8 mouse cellular contexts compared by ENCODE assay signal in genomic region chr2:110204705-110205318, GRCm38 (mm10).
DNase-seq lines count a peak whose midpoint lies in the region; ATAC-seq and TF ChIP-seq lines count a peak whose summit lies in the region.

No protein-coding gene starts in this region.

- ATAC-seq in forebrain, embryonic 11.5 days (replicated peaks; ENCODE audit: low FRiP score): peak; percentile 60
- ATAC-seq in heart, embryonic 13.5 days (ENCODE audit: extremely low read depth, insufficient number of reproducible peaks, low FRiP score, low TSS enrichment): no peak
- ATAC-seq in kidney, postnatal 0 days (replicated peaks; ENCODE audit: low FRiP score, low read depth): no peak; the same call in 1 of the 2 replicates
- ATAC-seq in limb, embryonic 15.5 days (ENCODE audit: insufficient number of reproducible peaks, low FRiP score, low TSS enrichment, low read depth): no peak

- H3K27me3 ChIP-seq in E14TG2a.4 (ENCODE audit: insufficient read depth, low read length): no peaks in the 10 kb centered on the region
- H3K27me3 ChIP-seq in forebrain, embryonic 11.5 days (ENCODE audit: control insufficient read depth, insufficient read depth, low read length): no peaks in the 10 kb centered on the region
- H3K27me3 ChIP-seq in heart, embryonic 13.5 days (replicated peaks): no peaks in the 10 kb centered on the region
- no peaks in the 10 kb centered on the region for H3K27me3 ChIP-seq in kidney, postnatal 0 days (ENCODE audit: insufficient read depth, low read length)
- no peaks in the 10 kb centered on the region for H3K27me3 ChIP-seq in limb, embryonic 15.5 days
- no peaks in the 10 kb centered on the region for H3K27me3 ChIP-seq in myocyte (ENCODE audit: control insufficient read depth, insufficient read depth, insufficient read length)

- no peak overlapping the region for H3K4me3 ChIP-seq in E14TG2a.4 (replicated peaks; ENCODE audit: low read length)
- no peak overlapping the region for H3K4me3 ChIP-seq in forebrain, embryonic 11.5 days (ENCODE audit: low read depth, low read length)
- H3K4me3 ChIP-seq in heart, embryonic 13.5 days: peak overlapping the region; percentile 22; the same call in 1 of the 2 replicates
- H3K4me3 ChIP-seq in kidney, postnatal 0 days (replicated peaks; ENCODE audit: low read depth, low read length): no peak overlapping the region
- H3K4me3 ChIP-seq in limb, embryonic 15.5 days: no peak overlapping the region
- H3K4me3 ChIP-seq in myocyte: no peak overlapping the region

- H3K36me3 ChIP-seq in E14TG2a.4 (ENCODE audit: insufficient read depth, low read length) (no peaks in the 10 kb centered on the region), myocyte (ENCODE audit: control insufficient read depth, insufficient read depth) (no peaks in the 10 kb centered on the region)
- H3K36me3 ChIP-seq in forebrain, embryonic 11.5 days (ENCODE audit: control insufficient read depth, insufficient read depth, low read length): no peaks in the 10 kb centered on the region
- no peaks in the 10 kb centered on the region for H3K36me3 ChIP-seq in heart, embryonic 13.5 days
- no peaks in the 10 kb centered on the region for H3K36me3 ChIP-seq in kidney, postnatal 0 days (ENCODE audit: insufficient read depth, low read length)
- H3K36me3 ChIP-seq in limb, embryonic 15.5 days: no peaks in the 10 kb centered on the region

- H3K9me3 ChIP-seq in E14TG2a.4 (ENCODE audit: low read length): no peaks in the 10 kb centered on the region
- H3K9me3 ChIP-seq in forebrain, embryonic 11.5 days (ENCODE audit: control insufficient read depth, low read length): no peaks in the 10 kb centered on the region
- H3K9me3 ChIP-seq in heart, embryonic 13.5 days: no peaks in the 10 kb centered on the region
- no peaks in the 10 kb centered on the region for H3K9me3 ChIP-seq in kidney, postnatal 0 days (replicated peaks; ENCODE audit: low read length)
- no peaks in the 10 kb centered on the region for H3K9me3 ChIP-seq in limb, embryonic 15.5 days

- H3K4me2 ChIP-seq in forebrain, embryonic 11.5 days (ENCODE audit: low read depth, low read length, severe bottlenecking): no peak overlapping the region
- H3K4me2 ChIP-seq in heart, embryonic 13.5 days: peak overlapping the region; percentile 58
- peak overlapping the region; percentile 32; the same call in 1 of the 2 replicates for H3K4me2 ChIP-seq in kidney, postnatal 0 days (ENCODE audit: low read length)
- no peak overlapping the region for H3K4me2 ChIP-seq in limb, embryonic 15.5 days
- H3K4me2 ChIP-seq in myocyte (ENCODE audit: low read depth): peak overlapping the region; percentile 61

- H3K4me1 ChIP-seq in E14TG2a.4 (replicated peaks; ENCODE audit: low read depth, low read length): peaks cover 18% of the 10 kb centered on the region
- no peaks in the 10 kb centered on the region for H3K4me1 ChIP-seq in forebrain, embryonic 11.5 days (replicated peaks; ENCODE audit: control insufficient read depth, insufficient read depth, low read length)
- peaks cover 17% of the 10 kb centered on the region for H3K4me1 ChIP-seq in heart, embryonic 13.5 days
- 0 out of 2 replicates have a peak, but pooled peaks cover 3% of the 10 kb centered on the region for H3K4me1 ChIP-seq in kidney, postnatal 0 days (replicated peaks; ENCODE audit: insufficient read depth, low read length)
- H3K4me1 ChIP-seq in limb, embryonic 15.5 days: peaks cover 4% of the 10 kb centered on the region

- WGBS in forebrain, embryonic 11.5 days: 9% methylated on average over 14 of the region's 14 CpGs
- WGBS in heart, embryonic 13.5 days: 6% methylated on average over 14 of the region's 14 CpGs
- WGBS in kidney, postnatal 0 days: 7% methylated on average over 14 of the region's 14 CpGs
- WGBS in limb, embryonic 15.5 days: 8% methylated on average over 14 of the region's 14 CpGs

- H3K79me2 ChIP-seq in myocyte (ENCODE audit: control insufficient read depth, insufficient read depth): no peaks in the 10 kb centered on the region

- peak; percentile 88 for DNase-seq in brain, embryonic 14.5 days (ENCODE audit: low read depth)
- peak; percentile 79 for DNase-seq in forebrain, embryonic 11.5 days (ENCODE audit: low spot score)
- DNase-seq in kidney, postnatal 0 days (ENCODE audit: low spot score): peak; percentile 95
- peak; percentile 41 for DNase-seq in testis, postnatal 14 days (ENCODE audit: low spot score)

- TF ChIP-seq POLR2A in brain, embryonic 14.5 days (IDR thresholded peaks at IDR 0.05; ENCODE audit: borderline replicate concordance, extremely low read depth, insufficient read depth, insufficient read length, poor library complexity, severe bottlenecking): no peak
- no peak for TF ChIP-seq POLR2A in myocyte (IDR thresholded peaks at IDR 0.05; ENCODE audit: insufficient read length, low read depth)

- peak; percentile 67 for TF ChIP-seq CTCF in E14TG2a.4 (conservative IDR thresholded peaks at IDR 0.05; ENCODE audit: low read length)
- TF ChIP-seq CTCF in brain, embryonic 14.5 days (IDR thresholded peaks at IDR 0.05; ENCODE audit: borderline replicate concordance, extremely low read depth, insufficient read depth, insufficient read length): peak; percentile 86
- TF ChIP-seq CTCF in kidney, postnatal 0 days (IDR thresholded peaks at IDR 0.05; ENCODE audit: low read depth): peak; percentile 98

- H3K9ac ChIP-seq in forebrain, embryonic 11.5 days (ENCODE audit: low read length): no peak overlapping the region
- peak overlapping the region; percentile 56 for H3K9ac ChIP-seq in heart, embryonic 13.5 days
- H3K9ac ChIP-seq in kidney, postnatal 0 days (ENCODE audit: low read depth, low read length): no peak overlapping the region
- H3K9ac ChIP-seq in limb, embryonic 15.5 days: no peak overlapping the region

- no peak overlapping the region for H3ac ChIP-seq in myocyte (ENCODE audit: control insufficient read depth, insufficient read length)

- no peak overlapping the region for H3K27ac ChIP-seq in forebrain, embryonic 11.5 days (ENCODE audit: low read depth, low read length)
- no peak overlapping the region for H3K27ac ChIP-seq in heart, embryonic 13.5 days (replicated peaks)
- H3K27ac ChIP-seq in kidney, postnatal 0 days: peak overlapping the region; percentile 62; the same call in 1 of the 2 replicates
- H3K27ac ChIP-seq in limb, embryonic 15.5 days: peak overlapping the region; percentile 24; the same call in 1 of the 2 replicates

TF ChIP-seq in myocyte, 11 proteins besides CTCF, POLR2A, EP300 and RAD21:
- TF ChIP-seq MYOD1 (IDR thresholded peaks at IDR 0.05; ENCODE audit: control insufficient read depth in 1 of 3, insufficient read length in 2 of 3, low read depth in 2 of 3) (no peak), MYOG (IDR thresholded peaks at IDR 0.05; ENCODE audit: control insufficient read depth in 1 of 3, insufficient read depth in 1 of 3, insufficient read length in 2 of 3, low read depth in 2 of 3) (no peak), TCF3 (IDR thresholded peaks at IDR 0.05; ENCODE audit: insufficient read length, low read depth) (no peak), CEBPB (IDR thresholded peaks at IDR 0.05; ENCODE audit: insufficient read depth, poor library complexity, severe bottlenecking) (no peak), MAX (IDR thresholded peaks at IDR 0.05; ENCODE audit: low read depth) (no peak), TCF12 (IDR thresholded peaks at IDR 0.05; ENCODE audit: insufficient read depth, poor library complexity, severe bottlenecking) (no peak), SRF (IDR thresholded peaks at IDR 0.05; ENCODE audit: control insufficient read depth, insufficient read length, low read depth) (no peak), POLR2AphosphoS2 (IDR thresholded peaks at IDR 0.05; ENCODE audit: insufficient read length, low read depth) (no peak), REST (IDR thresholded peaks at IDR 0.05; ENCODE audit: insufficient read depth, insufficient read length) (no peak), E2F4 (IDR thresholded peaks at IDR 0.05; ENCODE audit: insufficient read depth) (no peak), USF1 (IDR thresholded peaks at IDR 0.05; ENCODE audit: low read depth) (no peak)

Comparison
In these comparisons a context has a peak if more than half of its experiments do, and no peak if none do; other contexts are left out.
1. DNase-seq: peak in every context shown above with its lines; median percentile 95 in kidney, postnatal 0 days; 88 in brain, embryonic 14.5 days; 79 in forebrain, embryonic 11.5 days; 41 in testis, postnatal 14 days.
2. H3K27ac ChIP-seq: peak in kidney, postnatal 0 days (single experiment) and limb, embryonic 15.5 days (single experiment); none in forebrain, embryonic 11.5 days (single experiment) and heart, embryonic 13.5 days (single experiment).
3. H3K4me2 ChIP-seq: peak in heart, embryonic 13.5 days (single experiment), kidney, postnatal 0 days (single experiment) and myocyte (single experiment); none in forebrain, embryonic 11.5 days (single experiment) and limb, embryonic 15.5 days (single experiment).
4. Peak in every context shown above with its lines, with median percentiles within 50 percentile points of each other: CTCF ChIP-seq.